In the genomic region with DNA sequence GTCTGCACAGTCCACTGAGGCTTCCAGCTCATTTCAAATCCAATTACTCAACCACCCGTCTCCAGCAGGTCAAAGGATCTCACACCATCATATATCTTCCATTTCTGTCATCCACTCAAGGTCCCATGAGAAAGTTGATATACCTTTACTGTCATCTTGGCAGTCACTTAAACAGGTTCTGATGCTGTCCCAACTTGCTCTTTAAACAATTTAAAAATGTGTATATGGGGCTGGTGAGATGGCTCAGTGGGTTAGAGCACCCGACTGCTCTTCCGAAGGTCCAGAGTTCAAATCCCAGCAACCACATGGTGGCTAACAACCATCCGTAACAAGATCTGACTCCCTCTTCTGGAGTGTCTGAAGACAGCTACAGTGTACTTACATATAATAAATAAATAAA, we compare ENCODE assay signal across 18 mouse cellular contexts. TPM values are rescaled to one million over a fixed set of nuclear protein-coding genes. Genes with fewer than 3 reads are reported as not detected.
DNase-seq lines count a peak whose midpoint lies in the region; ATAC-seq and TF ChIP-seq lines count a peak whose summit lies in the region.
"Not testable (repeated sequence)": the region's sequence is repeated elsewhere in the genome, so short reads cannot be mapped to it uniquely, and the experiment has no call there.
"Had no signal": no experiment of that assay in that cellular context is flagged by ENCODE, and none has a peak within 500 bp of the region (broad histone marks: within the 10 kb centered on the region; RNA-seq: fewer than 3 reads in every experiment).

No protein-coding gene starts in this region.

- not testable (repeated sequence) for H3K27ac ChIP-seq in CH12.LX (ENCODE audit: insufficient read depth, low read depth); MEL (ENCODE audit: control insufficient read depth, low read depth, low read length)
- 0 out of 2 replicates have a peak overlapping the region, but pooled peaks have one; percentile 32 for H3K27ac ChIP-seq in kidney, embryonic 15.5 days

- 56% methylated on average over 4 of the region's 4 CpGs for WGBS in kidney, embryonic 15.5 days

- H3K4me3 ChIP-seq in CH12.LX (replicated peaks in 1 of 3; ENCODE audit: low read depth in 2 of 3, low read length in 2 of 3, poor library complexity in 1 of 3); MEL (ENCODE audit: control insufficient read depth in 1 of 2, insufficient read depth in 1 of 2, low read depth in 2 of 2, low read length in 2 of 2); kidney, embryonic 15.5 days (replicated peaks): not testable (repeated sequence)

- not testable (repeated sequence) for H3K4me2 ChIP-seq in CH12.LX (ENCODE audit: insufficient read depth, low read depth, poor library complexity, severe bottlenecking); kidney, embryonic 15.5 days

- H3K9ac ChIP-seq in CH12.LX (ENCODE audit: insufficient read depth, low read depth); MEL (ENCODE audit: control insufficient read depth, low read depth, low read length, poor library complexity, severe bottlenecking); kidney, embryonic 15.5 days: not testable (repeated sequence)

- H3K79me2 ChIP-seq in CH12.LX (replicated peaks; ENCODE audit: control insufficient read depth, extremely low read depth, insufficient read depth, poor library complexity, severe bottlenecking) (peaks cover 23% of the 10 kb centered on the region), MEL (ENCODE audit: control insufficient read depth, insufficient read depth, low read length, poor library complexity) (peaks cover 24% of the 10 kb centered on the region)

- not testable (repeated sequence) for H3K4me1 ChIP-seq in CH12.LX (ENCODE audit: control insufficient read depth in 1 of 2, insufficient read depth in 2 of 2); MEL (ENCODE audit: control insufficient read depth in 1 of 2, insufficient read depth in 2 of 2, low read length in 2 of 2); kidney, embryonic 15.5 days

- not testable (repeated sequence) for H3K9me3 ChIP-seq in CH12.LX (replicated peaks; ENCODE audit: low read length); MEL (replicated peaks; ENCODE audit: insufficient read depth, low read length); kidney, embryonic 15.5 days (replicated peaks)

- H3K27me3 ChIP-seq in CH12.LX (replicated peaks); MEL (ENCODE audit: control insufficient read depth in 1 of 2, insufficient read depth in 2 of 2, low read length in 2 of 2); kidney, embryonic 15.5 days: not testable (repeated sequence)

- TF ChIP-seq RAD21 in CH12.LX (IDR thresholded peaks at IDR 0.05; ENCODE audit: low read depth, low read length); MEL (IDR thresholded peaks at IDR 0.05; ENCODE audit: low read depth, low read length): not testable (repeated sequence)

- TF ChIP-seq CTCF in CH12.LX (conservative IDR thresholded peaks at IDR 0.05 in 1 of 2, IDR thresholded peaks at IDR 0.05 in 1 of 2; ENCODE audit: low read depth in 2 of 2, low read length in 2 of 2); MEL (IDR thresholded peaks at IDR 0.05 in 2 of 3, conservative IDR thresholded peaks at IDR 0.05 in 1 of 3; ENCODE audit: control insufficient read depth in 1 of 3, insufficient read depth in 1 of 3, low read depth in 2 of 3, low read length in 3 of 3, poor library complexity in 1 of 3, severe bottlenecking in 1 of 3): not testable (repeated sequence)

- dilution Hi-C loops in CH12.LX (cut with MboI; ENCODE audit: extremely low pct_ligation_motif_present, extremely low pct_unique_long_range_greater_than_20kb, low sequenced_read_pairs) = not testable (repeated sequence)

- not testable (repeated sequence) for TF ChIP-seq EP300 in CH12.LX (IDR thresholded peaks at IDR 0.05; ENCODE audit: low read length); MEL (IDR thresholded peaks at IDR 0.05; ENCODE audit: low read depth in 1 of 2, low read length in 2 of 2)

- in situ Hi-C loops in CH12.LX (cut with MboI; ENCODE audit: low pct_ligation_motif_present, low pct_unique_long_range_greater_than_20kb, low sequenced_read_pairs) = not testable (repeated sequence)

- peaks cover 17 to 25% of the 10 kb centered on the region in 2 experiments for H3K36me3 ChIP-seq in CH12.LX (replicated peaks in 1 of 2; ENCODE audit: control insufficient read depth in 1 of 2, insufficient read depth in 1 of 2, low read length in 1 of 2)
- H3K36me3 ChIP-seq in MEL (ENCODE audit: control insufficient read depth in 1 of 2, insufficient read depth in 2 of 2, low read length in 2 of 2) = not testable (repeated sequence)
- peaks cover 21% of the 10 kb centered on the region for H3K36me3 ChIP-seq in kidney, embryonic 15.5 days

- ATAC-seq in kidney, embryonic 15.5 days (replicated peaks; ENCODE audit: low FRiP score) = not testable (repeated sequence)

- TF ChIP-seq POLR2A in CH12.LX (IDR thresholded peaks at IDR 0.05; ENCODE audit: low read depth, low read length); MEL (IDR thresholded peaks at IDR 0.05; ENCODE audit: control insufficient read depth in 1 of 2, insufficient read depth in 1 of 2, low read depth in 1 of 2, low read length in 2 of 2, poor library complexity in 1 of 2): not testable (repeated sequence)

- not testable (repeated sequence) for DNase-seq in CH12.LX (ENCODE audit: extremely low read depth); MEL (ENCODE audit: low read depth, low spot score)
- peak; percentile 3 for DNase-seq in embryo, embryonic 11 days
- DNase-seq in mesoderm, embryonic 11.5 days (ENCODE audit: low read depth, low spot score) = peak; percentile 11

TF ChIP-seq in CH12.LX, 34 proteins besides CTCF, POLR2A, EP300 and RAD21:
- TF ChIP-seq TBP (conservative IDR thresholded peaks at IDR 0.05; ENCODE audit: low read depth, low read length) = peak; percentile 81

TF ChIP-seq in MEL, 35 proteins besides CTCF, POLR2A, EP300 and RAD21:
- peak; percentile 94 for TF ChIP-seq TBP (IDR thresholded peaks at IDR 0.05; ENCODE audit: low read depth, low read length)

RNA-seq across cellular contexts. Expression of a gene that starts 4.9 kb away (rescaled TPM):
- total RNA-seq in CH12.LX (2012; rRNA removed) (2,172 and 2,270 TPM in 2 replicates), CH12.LX (2014; rRNA removed) (1,227 and 1,249 TPM in 2 replicates), MEL (2012; rRNA removed) (1,123 and 1,279 TPM in 2 replicates)
- polyA plus RNA-seq in CH12.LX (2012; ENCODE audit: insufficient read length, low read depth) (2,129 and 2,542 TPM in 2 replicates), MEL (2012; ENCODE audit: insufficient read depth in 1 of 2, insufficient read length in 2 of 2, low read depth in 1 of 2, low replicate concordance in 2 of 2, missing spikeins in 1 of 2) (1,000 to 10,000 TPM in 1 of 2 experiments, not detected in 1; 1,063 TPM)
- polyA plus RNA-seq in kidney, embryonic 15.5 days (2015; fragmentation: Nextera tagmentation; extraction: Ambion mirVana) = 577 and 689 TPM in 2 replicates

RNA-seq across cellular contexts. Expression of a gene that starts 29.8 kb away (rescaled TPM):
- total RNA-seq in CH12.LX (2012; rRNA removed) = 14.2 and 15.2 TPM in 2 replicates
- total RNA-seq in CH12.LX (2014; rRNA removed) = 13.4 and 15.7 TPM in 2 replicates
- polyA plus RNA-seq in CH12.LX (2012; ENCODE audit: insufficient read length, low read depth) = 49.6 and 57.7 TPM in 2 replicates
- 13.0 and 14.0 TPM in 2 replicates for total RNA-seq in MEL (2012; rRNA removed)
- polyA plus RNA-seq in MEL (2012; ENCODE audit: insufficient read depth in 1 of 2, insufficient read length in 2 of 2, low read depth in 1 of 2, low replicate concordance in 2 of 2, missing spikeins in 1 of 2) = 10 to 100 TPM in 1 of 2 experiments, not detected in 1; 25.0 TPM
- 23.9 and 24.5 TPM in 2 replicates for polyA plus RNA-seq in kidney, embryonic 15.5 days (2015; fragmentation: Nextera tagmentation; extraction: Ambion mirVana)

RNA-seq across cellular contexts. Expression of a gene that starts 31.7 kb away (rescaled TPM):
- total RNA-seq in CH12.LX (2012; rRNA removed) = not detected in 2 replicates
- not detected in 2 replicates for total RNA-seq in CH12.LX (2014; rRNA removed)
- not detected in 2 replicates for polyA plus RNA-seq in CH12.LX (2012; ENCODE audit: insufficient read length, low read depth)
- total RNA-seq in MEL (2012; rRNA removed) = not detected in 2 replicates
- polyA plus RNA-seq in MEL (2012; ENCODE audit: insufficient read depth in 1 of 2, insufficient read length in 2 of 2, low read depth in 1 of 2, low replicate concordance in 2 of 2, missing spikeins in 1 of 2) = not detected
- polyA plus RNA-seq in kidney, embryonic 15.5 days (2015; fragmentation: Nextera tagmentation; extraction: Ambion mirVana) = not detected in 2 replicates
- total RNA-seq: adrenal gland, postnatal 25 days; common myeloid progenitor, adult 5-6 weeks; forebrain, postnatal 0 days had no signal
- polyA plus RNA-seq: brain, embryonic 14.5 days; CD4-positive, CD25-positive, alpha-beta regulatory T cell, adult 4 months; embryonic facial prominence, embryonic 11.5 days; embryonic facial prominence, embryonic 13.5 days; embryonic facial prominence, embryonic 15.5 days; erythroblast, embryonic 14.5 days; forebrain, embryonic 10.5 days; forebrain, embryonic 13.5 days; forebrain, embryonic 15.5 days; G1E had no signal

RNA-seq across cellular contexts. Expression of a gene that starts 46.2 kb away (rescaled TPM):
- total RNA-seq in CH12.LX (2012; rRNA removed) (10.5 and 11.6 TPM in 2 replicates), CH12.LX (2014; rRNA removed) (19.4 TPM in 2 replicates), MEL (2012; rRNA removed) (9.1 and 10.5 TPM in 2 replicates)
- polyA plus RNA-seq in CH12.LX (2012; ENCODE audit: insufficient read length, low read depth) (17.4 and 28.2 TPM in 2 replicates), MEL (2012; ENCODE audit: insufficient read depth in 1 of 2, insufficient read length in 2 of 2, low read depth in 1 of 2, low replicate concordance in 2 of 2, missing spikeins in 1 of 2) (10 to 100 TPM in 1 of 2 experiments, not detected in 1; 14.5 TPM)
- polyA plus RNA-seq in kidney, embryonic 15.5 days (2015; fragmentation: Nextera tagmentation; extraction: Ambion mirVana) = 16.0 and 17.5 TPM in 2 replicates
